Mouse (Mus musculus) central nervous system, embryonic 18 days (tissue): Measurements from ENCODE around the gene Gm47283. TPM values are rescaled to one million over a fixed set of nuclear protein-coding genes. Genes with fewer than 3 reads are reported as not detected.

Experiments used
- polyA plus RNA-seq: library from polyadenylated mRNA; depleted of rRNA; stranded (reverse); fragments of >200 nt; gene quantifications from 2 replicates; pipeline ENCODE4 v1.2.3, GENCODE M21; 2012; rRNA removed

The Gm47283 gene
- not detected in 2 replicates for polyA plus RNA-seq

GRCm38 (mm10) chrY:90784438-90784837 is at the start of gene Gm47283:
Gene Gm47283 (plus strand): TSS chrY:90784738.

GRCm38 (mm10) chrY:90754721-90755120 is 29.8 kb upstream of the Gm47283 start, which contains the start of gene Gm21860:
Gene Gm21860 (minus strand): TSS chrY:90754821.

GRCm38 (mm10) chrY:90839077-90839476 is 54.5 kb downstream of the Gm47283 start, which contains the start of gene Gm21748:
Gene Gm21748 (minus strand): TSS chrY:90839177.

Other genes with a start within 250 kb of the Gm47283 start
- gene Gm21860, start 29.9 kb upstream of the Gm47283 start, polyA plus RNA-seq = not detected in 2 replicates
- not detected in 2 replicates for gene Gm21748, start 54.4 kb downstream of the Gm47283 start, polyA plus RNA-seq